Mouse (Mus musculus) midbrain, embryonic 14.5 days (tissue): Measurements from ENCODE around the gene Npas4. TPM values are rescaled to one million over a fixed set of nuclear protein-coding genes. Genes with fewer than 3 reads are reported as not detected.

ENCODE experiments used
- ATAC-seq: fragments of 200-750 bp; cut with Nextera tagmentation; 2 replicates; pipeline ENCODE4 v1.8.0; 2017; ENCODE audit warnings: moderate number of reproducible peaks, moderate library complexity; ENCODE audit not compliant: low FRiP score, low TSS enrichment
- DNase-seq: peaks from one replicate; pipeline ENCODE4 v3.0.0-alpha.2; 2015
- H3K27ac ChIP-seq: fragments of 300-500 bp; sonication (generic); replicated peaks from 2 replicates; pipeline ENCODE4 v1.5.1; 2014; ENCODE audit warnings: mild to moderate bottlenecking, low read depth, low read length, moderate library complexity
- H3K27me3 ChIP-seq: fragments of 300-500 bp; sonication (generic); 2 replicates; pipeline ENCODE4 v1.6.1; 2014; ENCODE audit warnings: low read length, control low read depth, mixed read lengths; ENCODE audit not compliant: control insufficient read depth, insufficient read depth
- H3K36me3 ChIP-seq: fragments of 300-500 bp; sonication (generic); 2 replicates; pipeline ENCODE4 v1.6.1; 2014; ENCODE audit warnings: low read length, control low read depth; ENCODE audit not compliant: control insufficient read depth, insufficient read depth
- H3K4me1 ChIP-seq: fragments of 300-500 bp; sonication (generic); 2 replicates; pipeline ENCODE4 v1.6.1; 2014; ENCODE audit warnings: mild to moderate bottlenecking, antibody characterized with exemption, low read length, control low read depth; ENCODE audit not compliant: control insufficient read depth, insufficient read depth
- H3K4me2 ChIP-seq: fragments of 300-500 bp; sonication (generic); 2 replicates; pipeline ENCODE4 v1.6.1; 2014; ENCODE audit warnings: mild to moderate bottlenecking, low read length, moderate library complexity
- H3K4me3 ChIP-seq: fragments of 300-500 bp; sonication (generic); replicated peaks from 2 replicates; pipeline ENCODE4 v1.5.1; 2014; ENCODE audit warnings: low read depth, low read length
- H3K9ac ChIP-seq: fragments of 300-500 bp; sonication (generic); replicated peaks from 2 replicates; pipeline ENCODE4 v1.6.1; 2014; ENCODE audit warnings: mild to moderate bottlenecking, low read length, moderate library complexity
- H3K9me3 ChIP-seq: fragments of 300-500 bp; sonication (generic); 2 replicates; pipeline ENCODE4 v1.6.1; 2016; ENCODE audit warnings: low read length, control low read depth, mixed read lengths; ENCODE audit not compliant: control insufficient read depth
- WGBS: fragments of 180-500 bp; shearing (Covaris S2); extraction: QIAGEN DNeasy Blood & Tissue Kit; methylation state at CpG from one replicate; pipeline ENCODE4 v1.1.7; 2014; 5-methylcytosine and 5-hydroxymethylcytosine counted together
- polyA plus RNA-seq: library from polyadenylated mRNA; unstranded; fragments of >200 nt; fragmentation: Nextera tagmentation; extraction: Ambion mirVana; gene quantifications from 2 replicates; pipeline ENCODE4 v1.2.1, GENCODE M21; 2014

Gene Npas4
- polyA plus RNA-seq, 1 experiment from 2014 or later = 0.24 TPM

DNA sequence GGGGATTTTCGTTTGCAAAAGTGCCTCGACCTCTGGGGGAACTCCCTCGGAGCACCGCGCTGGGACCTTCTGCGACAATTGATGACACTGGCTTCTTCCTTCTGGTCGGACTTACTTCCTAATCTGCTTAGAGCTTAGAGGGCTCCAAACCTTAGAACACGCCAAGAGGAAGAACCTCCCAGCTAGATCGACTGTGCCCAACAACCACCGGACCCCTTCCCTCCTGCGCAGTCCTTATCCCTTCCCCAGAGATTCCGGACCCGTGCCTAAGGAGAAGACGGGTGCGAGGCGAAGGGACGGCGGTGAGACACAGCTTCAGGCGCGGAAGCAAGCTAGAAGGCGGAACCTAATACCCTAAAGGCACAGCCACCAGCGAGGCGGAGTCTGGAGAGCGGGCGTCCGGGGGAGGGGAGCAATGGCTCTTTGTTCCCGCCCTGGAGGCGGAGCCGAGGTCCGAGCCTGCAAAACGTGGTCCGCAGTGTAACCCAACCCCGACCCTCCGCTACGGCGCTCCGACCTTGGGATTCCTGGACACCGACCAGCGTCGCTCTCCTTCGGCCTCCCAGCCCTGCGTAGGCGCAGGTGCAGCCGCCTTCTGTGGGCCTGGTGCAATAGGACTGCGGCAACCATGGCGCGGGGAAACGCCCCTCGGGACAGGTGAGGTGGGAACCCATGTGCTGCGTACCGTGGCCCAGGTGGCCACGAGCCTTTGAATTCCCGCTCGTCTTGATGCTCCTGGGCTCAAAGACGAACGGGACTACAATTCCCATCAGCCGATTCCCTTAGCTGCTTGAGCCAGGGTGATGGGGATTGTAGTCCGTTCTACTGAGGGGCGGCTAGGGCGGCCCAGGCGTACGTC, 33.7 kb upstream of the Npas4 start, which contains the start of gene Slc29a2:
Gene Slc29a2 (plus strand): TSS at position 240 of the 859 bp plus-strand sequence.
- WGBS = under 1% methylated on average over 62 of the region's 62 CpGs
- Histone ChIP-seq H3K4me2 (peak within 1 kb of the TSS; percentile 58), H3K27ac (peak within 1 kb of the TSS; percentile 87), H3K9me3 (no peaks in the 10 kb centered on the region), H3K4me3 (peak within 1 kb of the TSS; percentile 51), H3K36me3 (peaks cover 10% of the 10 kb centered on the region), H3K9ac (peak within 1 kb of the TSS; percentile 60), H3K27me3 (no peaks in the 10 kb centered on the region), H3K4me1 (peaks cover 5% of the 10 kb centered on the region; the same call in 1 of the 2 replicates)
- DNase-seq (peak; percentile 94), ATAC-seq (peak; percentile 92)

- H3K4me2 ChIP-seq = no peak overlapping the region
- no peak overlapping the region for H3K9ac ChIP-seq
- H3K4me1 ChIP-seq = peaks cover 7% of the 10 kb centered on the region; the same call in 1 of the 2 replicates
- no peak overlapping the region for H3K4me3 ChIP-seq
- H3K27me3 ChIP-seq = no peaks in the 10 kb centered on the region
- H3K36me3 ChIP-seq = no peaks in the 10 kb centered on the region
- no peak for ATAC-seq
- DNase-seq = no peak
- WGBS = 88% methylated on average over 2 of the region's 2 CpGs
- H3K27ac ChIP-seq = no peak overlapping the region
- no peaks in the 10 kb centered on the region for H3K9me3 ChIP-seq
Observed at GRCm38 (mm10) chr19:5021416-5021815, 31.3 kb upstream of the Npas4 start.

GRCm38 (mm10) chr19:5018191-5018590, 28.1 kb upstream of the Npas4 start:
- no peaks in the 10 kb centered on the region for H3K9me3 ChIP-seq
- DNase-seq (no peak), ATAC-seq (no peak)
- H3K36me3 ChIP-seq = no peaks in the 10 kb centered on the region
- H3K27ac ChIP-seq = no peak overlapping the region
- H3K4me2 ChIP-seq = no peak overlapping the region
- no peak overlapping the region for H3K9ac ChIP-seq
- H3K4me3 ChIP-seq = no peak overlapping the region
- 85% methylated on average over 3 of the region's 3 CpGs for WGBS
- H3K27me3 ChIP-seq = no peaks in the 10 kb centered on the region
- H3K4me1 ChIP-seq = 0 out of 2 replicates have a peak, but pooled peaks cover 2% of the 10 kb centered on the region

GRCm38 (mm10) chr19:5017611-5018010, 27.5 kb upstream of the Npas4 start:
- Histone ChIP-seq H3K36me3 (no peaks in the 10 kb centered on the region), H3K9ac (no peak overlapping the region), H3K9me3 (no peaks in the 10 kb centered on the region), H3K4me3 (no peak overlapping the region), H3K27ac (no peak overlapping the region), H3K4me1 (0 out of 2 replicates have a peak, but pooled peaks cover 2% of the 10 kb centered on the region), H3K27me3 (no peaks in the 10 kb centered on the region), H3K4me2 (no peak overlapping the region)
- DNase-seq = no peak
- 91% methylated on average over 4 of the region's 4 CpGs for WGBS
- ATAC-seq = no peak

DNA sequence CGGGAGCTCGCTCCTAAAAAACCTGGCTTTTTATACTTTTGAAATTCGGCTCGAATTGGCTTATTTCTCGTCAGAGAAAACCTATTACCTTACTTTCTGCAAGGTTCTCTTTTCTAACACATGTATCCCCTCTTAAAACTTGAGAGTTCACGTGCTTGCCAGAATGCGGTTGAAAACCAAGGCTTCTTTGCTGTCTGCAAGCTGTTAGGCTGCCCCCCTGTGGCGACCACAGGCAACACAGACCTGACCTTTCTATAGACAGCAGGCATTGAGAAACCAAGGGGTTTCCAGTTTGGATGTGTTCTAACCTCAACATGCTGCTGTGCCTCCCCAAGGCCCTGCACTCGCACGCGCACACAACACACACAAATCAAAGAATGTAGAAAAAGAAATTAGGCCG, 26.7 kb upstream of the Npas4 start:
- H3K36me3 ChIP-seq = no peaks in the 10 kb centered on the region
- H3K4me2 ChIP-seq = no peak overlapping the region
- 0 out of 2 replicates have a peak, but pooled peaks cover 2% of the 10 kb centered on the region for H3K4me1 ChIP-seq
- peak; percentile 83 for DNase-seq
- no peak for ATAC-seq
- 21% methylated on average over 12 of the region's 12 CpGs for WGBS
- H3K4me3 ChIP-seq = no peak overlapping the region
- H3K27ac ChIP-seq = no peak overlapping the region
- no peak overlapping the region for H3K9ac ChIP-seq
- H3K27me3 ChIP-seq = no peaks in the 10 kb centered on the region
- no peaks in the 10 kb centered on the region for H3K9me3 ChIP-seq

DNA sequence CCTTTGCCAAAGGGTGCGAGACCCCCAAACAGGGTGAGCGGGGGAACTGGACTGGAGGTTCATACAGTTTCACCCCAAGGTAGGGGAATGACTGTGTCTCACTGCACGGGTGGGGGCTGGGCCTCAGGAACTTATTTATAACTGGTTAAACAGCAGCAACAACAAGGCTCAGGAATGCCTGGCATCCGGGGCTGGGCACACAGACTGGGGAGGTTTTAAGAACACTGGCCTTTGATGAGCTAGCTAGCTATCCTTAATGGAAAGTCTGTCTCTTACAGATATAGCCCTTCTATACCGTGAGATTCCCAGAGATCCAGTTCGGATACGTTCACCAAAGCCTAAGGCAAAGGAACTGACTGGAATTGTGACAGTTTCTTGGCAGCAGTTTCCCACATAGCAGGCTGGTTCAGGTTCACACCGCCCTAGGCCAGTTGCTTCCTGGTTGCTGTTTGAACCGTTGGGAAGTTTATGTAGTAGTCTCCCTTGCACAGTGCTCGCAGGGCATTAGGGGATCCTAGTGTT, 26.2 kb upstream of the Npas4 start:
- WGBS = 51% methylated on average over 10 of the region's 10 CpGs
- no peak for ATAC-seq
- no peak for DNase-seq
- H3K4me2 ChIP-seq = no peak overlapping the region
- H3K4me3 ChIP-seq = no peak overlapping the region
- H3K4me1 ChIP-seq = 0 out of 2 replicates have a peak, but pooled peaks cover 2% of the 10 kb centered on the region
- H3K9ac ChIP-seq = no peak overlapping the region
- H3K27me3 ChIP-seq = no peaks in the 10 kb centered on the region
- no peaks in the 10 kb centered on the region for H3K36me3 ChIP-seq
- H3K27ac ChIP-seq = no peak overlapping the region
- H3K9me3 ChIP-seq = no peaks in the 10 kb centered on the region

DNA sequence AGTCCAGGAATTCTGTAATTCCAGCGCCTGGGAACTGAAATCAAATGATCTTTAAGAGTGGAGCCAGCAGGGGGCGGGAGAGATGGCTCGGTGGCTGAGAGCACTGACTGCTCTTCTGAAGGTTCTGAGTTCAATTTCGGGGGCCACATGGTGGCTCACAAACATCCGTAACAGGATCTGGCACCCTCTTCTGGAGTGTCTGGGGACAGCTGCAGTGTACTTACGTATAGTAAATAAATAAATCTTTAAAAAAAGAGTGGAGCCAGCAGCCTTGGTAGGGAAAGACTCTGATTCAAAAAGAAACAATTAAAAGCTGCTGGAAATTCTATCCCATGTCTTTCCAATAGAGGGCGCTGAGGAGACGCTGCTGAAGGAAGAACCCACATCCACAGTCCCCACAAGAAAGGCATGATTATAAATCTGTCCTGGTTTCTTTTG, 24.9 kb upstream of the Npas4 start:
- H3K27me3 ChIP-seq = no peaks in the 10 kb centered on the region
- no peak for ATAC-seq
- no peak overlapping the region for H3K4me3 ChIP-seq
- 16% methylated on average over 8 of the region's 8 CpGs for WGBS
- no peak overlapping the region for H3K9ac ChIP-seq
- no peaks in the 10 kb centered on the region for H3K36me3 ChIP-seq
- H3K27ac ChIP-seq = no peak overlapping the region
- DNase-seq = peak; percentile 71
- H3K4me2 ChIP-seq = no peak overlapping the region
- H3K4me1 ChIP-seq = 0 out of 2 replicates have a peak, but pooled peaks cover 2% of the 10 kb centered on the region
- H3K9me3 ChIP-seq = no peaks in the 10 kb centered on the region

GRCm38 (mm10) chr19:5013138-5013537, 23.0 kb upstream of the Npas4 start:
- Histone ChIP-seq H3K27me3 (no peaks in the 10 kb centered on the region), H3K4me1 (0 out of 2 replicates have a peak, but pooled peaks cover 2% of the 10 kb centered on the region), H3K36me3 (no peaks in the 10 kb centered on the region), H3K27ac (no peak overlapping the region), H3K4me2 (no peak overlapping the region), H3K4me3 (no peak overlapping the region), H3K9ac (no peak overlapping the region), H3K9me3 (no peaks in the 10 kb centered on the region)
- no peak for DNase-seq
- 83% methylated on average over 8 of the region's 8 CpGs for WGBS
- ATAC-seq = no peak
